Mouse (Mus musculus): ENCODE results near the gene Zfp697. TPM values are rescaled to one million over a fixed set of nuclear protein-coding genes. Genes with fewer than 3 reads are reported as not detected.

Zfp697 gene
- 10 to 100 TPM; 28.5 to 29.1 TPM for total RNA-seq (2021)
- long read RNA-seq, experiment 1, full-length matches to known transcripts = 2 of 4 reads
- long read RNA-seq, experiment 1, partial matches to known transcripts = 0 of 4 reads
- long read RNA-seq, experiment 1, other reads (novel, unspliced or antisense) = 2 of 4 reads
- long read RNA-seq, experiment 2, full-length matches to known transcripts = 5 of 14 reads
- long read RNA-seq, experiment 2, partial matches to known transcripts = 2 of 14 reads
- long read RNA-seq, experiment 2, other reads (novel, unspliced or antisense) = 7 of 14 reads

- DNase-seq (ENCODE audit: low spot score in 2 of 2) = peak; percentile 78 to 84
- Histone ChIP-seq H3K4me3 (peak within 1 kb of the TSS; percentile 82), H3K27ac (peak within 1 kb of the TSS; percentile 94)
- peak; percentile 59 for TF ChIP-seq CTCF (conservative IDR thresholded peaks at IDR 0.05)
Observed at GRCm38 (mm10) chr3:98382246-98382939, at the start of gene Zfp697. Gene Zfp697, plus strand, starts transcription at chr3:98382461.

- TF ChIP-seq CTCF (conservative IDR thresholded peaks at IDR 0.05) = no peak
- Histone ChIP-seq H3K4me3 (no peak overlapping the region), H3K27ac (no peak overlapping the region)
- no peak for DNase-seq (ENCODE audit: low spot score in 2 of 2)
Observed at GRCm38 (mm10) chr3:98334010-98334409, 48.3 kb upstream of the Zfp697 start.

- no peak overlapping the region; the same call in 1 of the 2 replicates for H3K27ac ChIP-seq
- TF ChIP-seq CTCF (conservative IDR thresholded peaks at IDR 0.05) = no peak
- no peak overlapping the region for H3K4me3 ChIP-seq
- no peak for DNase-seq (ENCODE audit: low spot score in 2 of 2)
Observed at GRCm38 (mm10) chr3:98335331-98335730, 46.9 kb upstream of the Zfp697 start.

GRCm38 (mm10) chr3:98335886-98336285 lies 46.4 kb upstream of the Zfp697 start:
- Histone ChIP-seq H3K27ac (peak overlapping the region; percentile 87; the same call in 1 of the 2 replicates), H3K4me3 (no peak overlapping the region)
- no peak for TF ChIP-seq CTCF (conservative IDR thresholded peaks at IDR 0.05)
- no peak for DNase-seq (ENCODE audit: low spot score in 2 of 2)

GRCm38 (mm10) chr3:98336661-98337654 lies 45.3 kb upstream of the Zfp697 start:
- peak overlapping the region; percentile 56 for H3K4me3 ChIP-seq
- no peak for TF ChIP-seq CTCF (conservative IDR thresholded peaks at IDR 0.05)
- H3K27ac ChIP-seq = peak overlapping the region; percentile 87
- DNase-seq (ENCODE audit: low spot score in 2 of 2) = no peak

- Histone ChIP-seq H3K4me3 (peak overlapping the region; percentile 56), H3K27ac (peak overlapping the region; percentile 87)
- TF ChIP-seq CTCF (conservative IDR thresholded peaks at IDR 0.05) = no peak
- peak; percentile 33 to 39 for DNase-seq (ENCODE audit: low spot score in 2 of 2)
Observed at GRCm38 (mm10) chr3:98338584-98339041, 43.6 kb upstream of the Zfp697 start.

- H3K4me3 ChIP-seq = peak overlapping the region; percentile 56
- TF ChIP-seq CTCF (conservative IDR thresholded peaks at IDR 0.05) = no peak
- H3K27ac ChIP-seq = peak overlapping the region; percentile 87
- DNase-seq (ENCODE audit: low spot score in 2 of 2) = peak; percentile 47 to 55
Observed at GRCm38 (mm10) chr3:98339097-98339705, 43.1 kb upstream of the Zfp697 start.

- peak; percentile 51 to 69 for DNase-seq (ENCODE audit: low spot score in 2 of 2)
- Histone ChIP-seq H3K4me3 (peak within 1 kb of the TSS; percentile 56), H3K27ac (peak within 1 kb of the TSS; percentile 87)
Observed at GRCm38 (mm10) chr3:98339706-98340109, 42.6 kb upstream of the Zfp697 start, which contains the start of gene Phgdh. Gene Phgdh, minus strand, starts transcription at chr3:98339990.

GRCm38 (mm10) chr3:98340818-98341594 lies 41.3 kb upstream of the Zfp697 start:
- no peak for DNase-seq (ENCODE audit: low spot score in 2 of 2)
- TF ChIP-seq CTCF (conservative IDR thresholded peaks at IDR 0.05) = no peak
- Histone ChIP-seq H3K27ac (no peak overlapping the region), H3K4me3 (no peak overlapping the region)

- Histone ChIP-seq H3K27ac (no peak overlapping the region), H3K4me3 (no peak overlapping the region)
- no peak for TF ChIP-seq CTCF (conservative IDR thresholded peaks at IDR 0.05)
- DNase-seq (ENCODE audit: low spot score in 2 of 2) = no peak
Observed at GRCm38 (mm10) chr3:98343235-98343634, 39.0 kb upstream of the Zfp697 start.

- no peak for TF ChIP-seq CTCF (conservative IDR thresholded peaks at IDR 0.05)
- DNase-seq (ENCODE audit: low spot score in 2 of 2) = no peak
- Histone ChIP-seq H3K4me3 (no peak overlapping the region), H3K27ac (no peak overlapping the region)
Observed at GRCm38 (mm10) chr3:98348106-98348505, 34.2 kb upstream of the Zfp697 start.
